Mouse (Mus musculus): ENCODE measurements around the gene Med18.

DNA sequence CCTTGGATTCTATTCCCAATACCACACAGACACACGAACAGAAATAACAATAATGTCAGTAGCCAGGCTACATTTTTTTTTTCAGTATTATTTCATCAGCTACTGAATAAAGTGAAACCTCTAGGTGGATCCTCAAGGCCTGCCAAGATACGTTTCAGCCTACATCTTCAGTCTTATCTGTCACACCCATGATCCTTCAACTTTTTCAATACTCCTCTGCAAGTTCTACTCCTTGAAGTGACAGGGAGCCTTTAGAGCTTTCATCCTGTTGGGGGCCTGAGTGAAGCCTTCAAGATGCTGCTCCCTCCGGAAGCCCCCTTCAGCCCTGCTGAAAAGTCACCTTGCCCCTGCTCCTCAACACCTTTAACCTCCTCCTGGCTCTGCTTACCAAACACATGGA lies 48.4 kb upstream of the Med18 start:
- TF ChIP-seq CTCF (IDR thresholded peaks at IDR 0.05; ENCODE audit: borderline replicate concordance, extremely low read depth, insufficient read depth, insufficient read length), result no peak
- no peak for TF ChIP-seq POLR2A (IDR thresholded peaks at IDR 0.05; ENCODE audit: borderline replicate concordance, extremely low read depth, insufficient read depth, insufficient read length, poor library complexity, severe bottlenecking)

Data from brain, embryonic 14.5 days (tissue).